Mouse (Mus musculus) limb, embryonic 10.5 days (tissue): Measurements from ENCODE around the gene Ssbp3. TPM values are rescaled to one million over a fixed set of nuclear protein-coding genes. Genes with fewer than 3 reads are reported as not detected.

Experiments used
- DNase-seq: peaks from one replicate; pipeline ENCODE4 v3.0.0-alpha.2; 2017; ENCODE audit warnings: low spot score
- H3K27ac ChIP-seq: fragments of 300-500 bp; sonication (generic); 2 replicates; pipeline ENCODE4 v1.5.1; 2016; ENCODE audit warnings: mild to moderate bottlenecking
- H3K27me3 ChIP-seq: fragments of 300-500 bp; sonication (generic); 2 replicates; pipeline ENCODE4 v1.6.1; 2016; ENCODE audit warnings: low read depth, mild to moderate bottlenecking; ENCODE audit not compliant: poor library complexity, severe bottlenecking
- H3K36me3 ChIP-seq: fragments of 300-500 bp; sonication (generic); 2 replicates; pipeline ENCODE4 v1.6.1; 2016; ENCODE audit warnings: mild to moderate bottlenecking, moderate library complexity
- H3K4me1 ChIP-seq: fragments of 300-500 bp; sonication (generic); 2 replicates; pipeline ENCODE4 v1.6.1; 2016
- H3K4me3 ChIP-seq: fragments of 300-500 bp; sonication (generic); 2 replicates; pipeline ENCODE4 v1.5.1; 2016; ENCODE audit warnings: mild to moderate bottlenecking, moderate library complexity
- H3K9me3 ChIP-seq: fragments of 300-500 bp; sonication (generic); replicated peaks from 2 replicates; pipeline ENCODE4 v1.6.1; 2016; ENCODE audit warnings: mild to moderate bottlenecking
- WGBS: fragments of 180-500 bp; shearing (Covaris S2); methylation state at CpG from one replicate; pipeline ENCODE4 v1.1.7; 2016; 5-methylcytosine and 5-hydroxymethylcytosine counted together
- polyA plus RNA-seq: library from polyadenylated mRNA; unstranded; fragments of >200 nt; fragmentation: Nextera tagmentation; extraction: Ambion mirVana; gene quantifications from 2 replicates; pipeline ENCODE4 v1.2.1, GENCODE M21; 2016

Gene Ssbp3
- polyA plus RNA-seq, 1 experiment from 2014 or later: 250 TPM

GRCm38 (mm10) chr4:107005166-107005565, 94.7 kb downstream of the Ssbp3 start:
- Histone ChIP-seq H3K4me1 (peaks cover 56% of the 10 kb centered on the region), H3K27me3 (no peaks in the 10 kb centered on the region), H3K36me3 (peaks cover 78% of the 10 kb centered on the region), H3K4me3 (no peak overlapping the region), H3K9me3 (no peaks in the 10 kb centered on the region), H3K27ac (no peak overlapping the region)
- WGBS: 87% methylated on average over 5 of the region's 5 CpGs
- DNase-seq: no peak

GRCm38 (mm10) chr4:107006229-107006628, 95.7 kb downstream of the Ssbp3 start:
- Histone ChIP-seq H3K36me3 (peaks cover 87% of the 10 kb centered on the region), H3K9me3 (no peaks in the 10 kb centered on the region), H3K27ac (0 out of 2 replicates have a peak overlapping the region, but pooled peaks have one; percentile 12), H3K4me1 (peaks cover 48% of the 10 kb centered on the region), H3K27me3 (no peaks in the 10 kb centered on the region), H3K4me3 (no peak overlapping the region)
- WGBS: 75% methylated on average over 4 of the region's 4 CpGs
- DNase-seq: no peak

- 92% methylated on average over 6 of the region's 6 CpGs for WGBS
- Histone ChIP-seq H3K4me3 (no peak overlapping the region), H3K27ac (no peak overlapping the region), H3K9me3 (no peaks in the 10 kb centered on the region), H3K27me3 (no peaks in the 10 kb centered on the region), H3K36me3 (peaks cover 92% of the 10 kb centered on the region), H3K4me1 (peaks cover 47% of the 10 kb centered on the region)
- DNase-seq: no peak
Observed at GRCm38 (mm10) chr4:107006807-107007206, 96.3 kb downstream of the Ssbp3 start.

GRCm38 (mm10) chr4:107007359-107007758, 96.9 kb downstream of the Ssbp3 start:
- no peak overlapping the region for H3K27ac ChIP-seq
- no peak overlapping the region for H3K4me3 ChIP-seq
- WGBS: 89% methylated on average over 8 of the region's 8 CpGs
- peaks cover 47% of the 10 kb centered on the region for H3K4me1 ChIP-seq
- H3K9me3 ChIP-seq: no peaks in the 10 kb centered on the region
- no peak for DNase-seq
- H3K36me3 ChIP-seq: peaks cover 94% of the 10 kb centered on the region
- H3K27me3 ChIP-seq: no peaks in the 10 kb centered on the region

GRCm38 (mm10) chr4:107008161-107008560, 97.7 kb downstream of the Ssbp3 start:
- Histone ChIP-seq H3K4me3 (no peak overlapping the region), H3K4me1 (peaks cover 48% of the 10 kb centered on the region), H3K27ac (no peak overlapping the region), H3K27me3 (no peaks in the 10 kb centered on the region), H3K9me3 (no peaks in the 10 kb centered on the region), H3K36me3 (peaks cover 90% of the 10 kb centered on the region)
- 88% methylated on average over 2 of the region's 2 CpGs for WGBS
- DNase-seq: no peak

- Histone ChIP-seq H3K36me3 (peaks cover 92% of the 10 kb centered on the region), H3K27ac (no peak overlapping the region), H3K9me3 (no peaks in the 10 kb centered on the region), H3K4me1 (peaks cover 49% of the 10 kb centered on the region), H3K4me3 (no peak overlapping the region), H3K27me3 (no peaks in the 10 kb centered on the region)
- no peak for DNase-seq
- 90% methylated on average over 7 of the region's 7 CpGs for WGBS
Observed at GRCm38 (mm10) chr4:107009548-107009947, 99.0 kb downstream of the Ssbp3 start.

- no peak overlapping the region for H3K4me3 ChIP-seq
- peaks cover 61% of the 10 kb centered on the region for H3K4me1 ChIP-seq
- no peak for DNase-seq
- no peaks in the 10 kb centered on the region for H3K9me3 ChIP-seq
- H3K27me3 ChIP-seq: no peaks in the 10 kb centered on the region
- WGBS: 93% methylated on average over 8 of the region's 8 CpGs
- no peak overlapping the region for H3K27ac ChIP-seq
- peaks cover 93% of the 10 kb centered on the region for H3K36me3 ChIP-seq
Observed at GRCm38 (mm10) chr4:107011325-107012004, 101.0 kb downstream of the Ssbp3 start.

GRCm38 (mm10) chr4:107012005-107012478, 101.5 kb downstream of the Ssbp3 start:
- Histone ChIP-seq H3K27ac (no peak overlapping the region), H3K4me3 (no peak overlapping the region), H3K36me3 (peaks cover 92% of the 10 kb centered on the region), H3K4me1 (peaks cover 66% of the 10 kb centered on the region), H3K27me3 (no peaks in the 10 kb centered on the region), H3K9me3 (no peaks in the 10 kb centered on the region)
- 80% methylated on average over 13 of the region's 13 CpGs for WGBS
- DNase-seq: no peak

GRCm38 (mm10) chr4:107012574-107012973, 102.1 kb downstream of the Ssbp3 start:
- WGBS: 91% methylated on average over 3 of the region's 3 CpGs
- no peak overlapping the region for H3K4me3 ChIP-seq
- peaks cover 72% of the 10 kb centered on the region for H3K4me1 ChIP-seq
- no peaks in the 10 kb centered on the region for H3K9me3 ChIP-seq
- DNase-seq: no peak
- H3K27ac ChIP-seq: no peak overlapping the region
- peaks cover 92% of the 10 kb centered on the region for H3K36me3 ChIP-seq
- H3K27me3 ChIP-seq: no peaks in the 10 kb centered on the region

GRCm38 (mm10) chr4:107013119-107013816, 102.8 kb downstream of the Ssbp3 start:
- peaks cover 79% of the 10 kb centered on the region for H3K4me1 ChIP-seq
- no peaks in the 10 kb centered on the region for H3K9me3 ChIP-seq
- 0 out of 2 replicates have a peak overlapping the region, but pooled peaks have one; percentile 16 for H3K27ac ChIP-seq
- DNase-seq: peak; percentile 57
- H3K27me3 ChIP-seq: no peaks in the 10 kb centered on the region
- H3K4me3 ChIP-seq: no peak overlapping the region
- H3K36me3 ChIP-seq: peaks cover 94% of the 10 kb centered on the region
- WGBS: 61% methylated on average over 6 of the region's 6 CpGs

GRCm38 (mm10) chr4:107013817-107014260, 103.3 kb downstream of the Ssbp3 start:
- no peak for DNase-seq
- Histone ChIP-seq H3K36me3 (peaks cover 92% of the 10 kb centered on the region), H3K27me3 (no peaks in the 10 kb centered on the region), H3K9me3 (no peaks in the 10 kb centered on the region), H3K4me3 (no peak overlapping the region), H3K4me1 (peaks cover 84% of the 10 kb centered on the region), H3K27ac (0 out of 2 replicates have a peak overlapping the region, but pooled peaks have one; percentile 16)
- 80% methylated on average over 9 of the region's 9 CpGs for WGBS

- DNase-seq: peak; percentile 68
- WGBS: 35% methylated on average over 13 of the region's 13 CpGs
- Histone ChIP-seq H3K27me3 (no peaks in the 10 kb centered on the region), H3K4me3 (no peak overlapping the region), H3K27ac (peak overlapping the region; percentile 71), H3K36me3 (peaks cover 93% of the 10 kb centered on the region), H3K9me3 (no peaks in the 10 kb centered on the region), H3K4me1 (peaks cover 95% of the 10 kb centered on the region)
Observed at GRCm38 (mm10) chr4:107015971-107016511, 105.5 kb downstream of the Ssbp3 start.

GRCm38 (mm10) chr4:107017257-107017656, 106.8 kb downstream of the Ssbp3 start:
- no peaks in the 10 kb centered on the region for H3K9me3 ChIP-seq
- no peak for DNase-seq
- H3K27me3 ChIP-seq: no peaks in the 10 kb centered on the region
- H3K36me3 ChIP-seq: peaks cover 94% of the 10 kb centered on the region
- no peak overlapping the region for H3K4me3 ChIP-seq
- H3K27ac ChIP-seq: peak overlapping the region; percentile 71; the same call in 1 of the 2 replicates
- H3K4me1 ChIP-seq: peaks cover 88% of the 10 kb centered on the region
